Mouse (Mus musculus): ENCODE results near the gene Cdk5rap2. TPM values are rescaled to one million over a fixed set of nuclear protein-coding genes. Genes with fewer than 3 reads are reported as not detected.

Gene Cdk5rap2
- polyA plus RNA-seq, 2 experiments, result 4.8 to 5.9 TPM

DNA sequence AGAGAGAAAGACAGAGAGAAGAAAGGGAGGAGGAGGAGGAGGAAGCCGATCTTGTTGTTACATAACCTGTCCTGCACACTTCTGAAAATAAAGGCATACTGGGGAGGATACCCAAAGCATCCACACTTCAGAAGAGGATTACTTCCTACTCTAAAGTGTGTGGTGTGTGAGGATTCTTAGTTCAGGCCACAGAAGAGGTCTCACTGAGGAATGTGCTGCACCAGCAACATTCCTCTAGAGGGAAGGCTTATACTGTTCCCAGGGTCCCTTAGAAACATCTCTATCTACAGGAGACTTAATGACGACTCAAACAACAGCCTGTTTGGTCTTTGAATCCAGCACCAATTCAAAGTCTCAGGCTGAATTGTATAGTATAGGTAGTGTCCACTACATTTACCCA is 10.0 kb upstream of the Cdk5rap2 start:
- H3K4me2 ChIP-seq (ENCODE audit: low read depth), result no peak overlapping the region
- no peaks in the 10 kb centered on the region for H3K9me3 ChIP-seq (ENCODE audit: control insufficient read depth, low read length)
- H3K9ac ChIP-seq (replicated peaks), result no peak overlapping the region
- H3K36me3 ChIP-seq (replicated peaks; ENCODE audit: control insufficient read depth, insufficient read depth, low read depth), result no peaks in the 10 kb centered on the region
- H3K27ac ChIP-seq, result no peak overlapping the region
- ATAC-seq (ENCODE audit: insufficient read depth) (no peak), DNase-seq (ENCODE audit: low read depth in 3 of 3, low spot score in 3 of 3) (no peak)
- no peaks in the 10 kb centered on the region for H3K4me1 ChIP-seq (replicated peaks; ENCODE audit: control insufficient read depth in 2 of 2, insufficient read depth in 2 of 2, low read length in 1 of 2)
- 52% methylated on average over 2 of the region's 2 CpGs for WGBS (ENCODE audit: insufficient replicate concordance)
- H3K27me3 ChIP-seq (ENCODE audit: control insufficient read depth, insufficient read depth, low read length), result no peaks in the 10 kb centered on the region
- no peak overlapping the region for H3K4me3 ChIP-seq (ENCODE audit: insufficient read depth in 1 of 2, low read depth in 2 of 2, low read length in 2 of 2)
- TF ChIP-seq EP300 (IDR thresholded peaks at IDR 0.05; ENCODE audit: low read depth), result no peak
- no peak for TF ChIP-seq CTCF (IDR thresholded peaks at IDR 0.05; ENCODE audit: low read depth)

DNA sequence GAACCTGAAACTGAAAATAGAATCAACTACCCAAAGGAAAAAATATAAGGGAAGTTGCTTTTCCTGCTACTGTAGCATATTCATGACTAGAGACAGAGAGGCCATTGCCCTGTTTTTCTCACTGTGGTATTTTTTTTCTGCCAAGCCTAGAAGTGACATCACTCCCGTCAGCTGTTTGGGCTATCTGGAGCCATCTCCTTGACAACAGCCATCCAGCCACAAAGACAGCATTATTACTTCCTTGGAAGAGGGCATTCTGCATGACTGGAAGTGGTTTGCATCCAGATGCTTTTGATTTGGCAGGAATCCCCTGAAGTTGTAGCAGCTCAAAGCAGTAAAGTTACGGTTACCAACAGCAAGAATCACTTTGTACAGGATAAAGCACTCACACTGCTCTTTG is 1.9 kb upstream of the Cdk5rap2 start:
- Histone ChIP-seq H3K27ac (no peak overlapping the region), H3K4me3 (ENCODE audit: insufficient read depth in 1 of 2, low read depth in 2 of 2, low read length in 2 of 2) (no peak overlapping the region), H3K9ac (replicated peaks) (no peak overlapping the region), H3K4me2 (ENCODE audit: low read depth) (no peak overlapping the region), H3K27me3 (ENCODE audit: control insufficient read depth, insufficient read depth, low read length) (no peaks in the 10 kb centered on the region; the same call in 1 of the 2 replicates), H3K9me3 (ENCODE audit: control insufficient read depth, low read length) (no peaks in the 10 kb centered on the region), H3K4me1 (replicated peaks; ENCODE audit: control insufficient read depth in 2 of 2, insufficient read depth in 2 of 2, low read length in 1 of 2) (peaks cover 6% of the 10 kb centered on the region in 2 experiments; a peak in 2 of 4 replicates), H3K36me3 (replicated peaks; ENCODE audit: control insufficient read depth, insufficient read depth, low read depth) (no peaks in the 10 kb centered on the region)
- ATAC-seq (ENCODE audit: insufficient read depth), result no peak
- TF ChIP-seq EP300 (IDR thresholded peaks at IDR 0.05; ENCODE audit: low read depth) (no peak), CTCF (IDR thresholded peaks at IDR 0.05; ENCODE audit: low read depth) (no peak)
- no peak for DNase-seq (ENCODE audit: low read depth in 3 of 3, low spot score in 3 of 3)
- 64% methylated on average over 2 of the region's 2 CpGs for WGBS (ENCODE audit: insufficient replicate concordance)

DNA sequence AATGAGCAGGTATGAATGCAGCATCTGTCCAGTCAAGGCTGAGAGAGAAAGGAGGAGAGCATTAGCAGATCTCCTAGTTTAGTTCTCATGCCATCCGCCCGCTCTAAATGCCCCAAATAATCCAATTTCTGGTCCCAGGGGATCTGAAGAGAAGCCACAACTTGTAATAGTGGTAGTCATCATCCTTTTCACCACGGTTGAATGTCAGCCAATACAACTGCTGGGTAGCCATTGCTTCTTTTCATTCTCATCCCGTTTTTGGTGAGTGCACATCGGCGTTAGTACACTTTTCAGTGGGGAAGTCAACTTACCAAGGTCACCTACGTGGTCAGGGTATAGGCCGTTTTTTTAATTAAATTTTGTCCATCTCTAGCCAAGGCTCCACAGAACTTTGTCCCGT is 787 bp downstream of the Cdk5rap2 start:
- ATAC-seq (ENCODE audit: insufficient read depth), result no peak
- no peaks in the 10 kb centered on the region for H3K36me3 ChIP-seq (replicated peaks; ENCODE audit: control insufficient read depth, insufficient read depth, low read depth)
- no peaks in the 10 kb centered on the region for H3K9me3 ChIP-seq (ENCODE audit: control insufficient read depth, low read length)
- H3K4me2 ChIP-seq (ENCODE audit: low read depth), result peak overlapping the region; percentile 70
- H3K27me3 ChIP-seq (ENCODE audit: control insufficient read depth, insufficient read depth, low read length), result no peaks in the 10 kb centered on the region; the same call in 1 of the 2 replicates
- H3K4me1 ChIP-seq (replicated peaks; ENCODE audit: control insufficient read depth in 2 of 2, insufficient read depth in 2 of 2, low read length in 1 of 2), result peaks cover 6% of the 10 kb centered on the region in 2 experiments; a peak in 2 of 4 replicates
- H3K9ac ChIP-seq (replicated peaks), result peak overlapping the region; percentile 62
- DNase-seq (ENCODE audit: low read depth in 3 of 3, low spot score in 3 of 3), result no peak
- no peak overlapping the region for H3K27ac ChIP-seq
- 25% methylated on average over 9 of the region's 9 CpGs for WGBS (ENCODE audit: insufficient replicate concordance)
- peak overlapping the region; percentile 62 to 73 for H3K4me3 ChIP-seq (ENCODE audit: insufficient read depth in 1 of 2, low read depth in 2 of 2, low read length in 2 of 2)
- TF ChIP-seq CTCF (IDR thresholded peaks at IDR 0.05; ENCODE audit: low read depth), result no peak
- TF ChIP-seq EP300 (IDR thresholded peaks at IDR 0.05; ENCODE audit: low read depth), result no peak

DNA sequence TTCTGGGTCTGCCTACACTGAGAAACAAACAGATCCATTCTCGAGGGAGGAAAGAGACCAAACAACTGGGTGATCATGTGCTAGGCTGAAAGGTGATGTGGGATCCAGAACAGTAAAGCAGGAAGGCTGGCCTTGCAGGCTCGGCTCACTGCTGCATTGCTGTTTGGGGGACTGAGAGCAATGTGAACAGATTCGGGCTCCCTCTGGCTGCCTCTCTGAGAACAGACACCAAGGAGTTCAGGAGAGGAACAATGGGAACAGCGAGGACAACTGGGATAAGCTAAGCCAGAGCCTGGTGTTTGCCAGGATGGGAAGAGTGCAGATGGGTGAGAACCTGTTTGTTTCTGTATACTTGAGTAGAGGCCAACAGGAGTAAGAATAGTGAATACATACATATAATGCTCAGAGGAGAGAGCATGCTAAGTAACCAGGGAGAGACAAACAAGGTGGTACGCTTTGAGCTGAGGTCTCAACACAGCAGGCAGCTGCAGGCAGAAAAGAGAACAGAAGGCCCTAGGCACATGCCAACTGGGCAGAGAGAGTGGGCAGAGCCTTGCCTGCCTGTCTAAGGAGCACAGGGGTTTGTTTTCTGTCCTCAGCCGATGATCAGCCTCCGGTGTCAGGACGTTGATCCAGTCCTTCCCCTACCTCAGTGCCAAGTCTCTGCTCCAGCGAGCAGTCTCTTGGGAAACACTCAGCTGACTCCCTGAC is 8.0 kb downstream of the Cdk5rap2 start:
- 77% methylated on average over 9 of the region's 9 CpGs for WGBS (ENCODE audit: insufficient replicate concordance)
- ATAC-seq (ENCODE audit: insufficient read depth), result no peak

DNA sequence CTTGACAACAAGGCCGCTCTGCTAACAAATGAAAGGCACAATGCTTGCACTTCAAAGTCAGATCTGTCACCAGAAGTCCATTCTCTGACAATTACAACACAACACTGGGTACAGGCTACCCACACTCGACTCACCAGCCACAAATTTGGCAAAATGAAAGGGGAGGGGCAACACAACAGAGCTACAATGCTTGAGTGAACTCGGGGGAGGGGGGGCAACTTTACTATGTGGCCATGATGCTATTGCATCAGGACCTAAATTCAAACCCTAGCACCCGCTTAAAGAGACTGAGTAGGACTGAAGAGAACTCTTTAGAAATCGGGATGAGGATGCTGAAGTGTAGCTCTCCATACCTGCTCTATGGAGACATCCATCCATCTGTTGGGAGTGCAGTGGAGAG is 10.8 kb downstream of the Cdk5rap2 start:
- Histone ChIP-seq H3K4me1 (replicated peaks; ENCODE audit: control insufficient read depth in 2 of 2, insufficient read depth in 2 of 2, low read length in 1 of 2) (no peaks in the 10 kb centered on the region), H3K27me3 (ENCODE audit: control insufficient read depth, insufficient read depth, low read length) (no peaks in the 10 kb centered on the region), H3K4me3 (ENCODE audit: insufficient read depth in 1 of 2, low read depth in 2 of 2, low read length in 2 of 2) (no peak overlapping the region), H3K36me3 (replicated peaks; ENCODE audit: control insufficient read depth, insufficient read depth, low read depth) (peaks cover 10% of the 10 kb centered on the region), H3K4me2 (ENCODE audit: low read depth) (no peak overlapping the region), H3K9me3 (ENCODE audit: control insufficient read depth, low read length) (no peaks in the 10 kb centered on the region), H3K9ac (replicated peaks) (no peak overlapping the region), H3K27ac (no peak overlapping the region)
- WGBS (ENCODE audit: insufficient replicate concordance), result 69% methylated on average over 5 of the region's 5 CpGs
- no peak for ATAC-seq (ENCODE audit: insufficient read depth)
- TF ChIP-seq EP300 (IDR thresholded peaks at IDR 0.05; ENCODE audit: low read depth) (no peak), CTCF (IDR thresholded peaks at IDR 0.05; ENCODE audit: low read depth) (no peak)
- DNase-seq (ENCODE audit: low read depth in 3 of 3, low spot score in 3 of 3), result no peak

More for the DNA sequence above, 8.0 kb downstream of the Cdk5rap2 start:
- H3K4me2 ChIP-seq (ENCODE audit: low read depth), result no peak overlapping the region
- no peaks in the 10 kb centered on the region for H3K4me1 ChIP-seq (replicated peaks; ENCODE audit: control insufficient read depth in 2 of 2, insufficient read depth in 2 of 2, low read length in 1 of 2)
- H3K9me3 ChIP-seq (ENCODE audit: control insufficient read depth, low read length), result no peaks in the 10 kb centered on the region
- H3K27me3 ChIP-seq (ENCODE audit: control insufficient read depth, insufficient read depth, low read length), result no peaks in the 10 kb centered on the region
- DNase-seq (ENCODE audit: low read depth in 3 of 3, low spot score in 3 of 3), result no peak
- TF ChIP-seq EP300 (IDR thresholded peaks at IDR 0.05; ENCODE audit: low read depth) (no peak), CTCF (IDR thresholded peaks at IDR 0.05; ENCODE audit: low read depth) (peak; percentile 39)
- H3K36me3 ChIP-seq (replicated peaks; ENCODE audit: control insufficient read depth, insufficient read depth, low read depth), result peaks cover 10% of the 10 kb centered on the region
- H3K9ac ChIP-seq (replicated peaks), result no peak overlapping the region
- no peak overlapping the region for H3K27ac ChIP-seq
- H3K4me3 ChIP-seq (ENCODE audit: insufficient read depth in 1 of 2, low read depth in 2 of 2, low read length in 2 of 2), result no peak overlapping the region

Measured in liver, embryonic 14.5 days (tissue).